Mouse (Mus musculus) erythroblast, adult 5-6 weeks (primary cell): ENCODE data around the gene Olfr1512. TPM values are rescaled to one million over a fixed set of nuclear protein-coding genes. Genes with fewer than 3 reads are reported as not detected.
"Not testable (repeated sequence)": the region's sequence is repeated elsewhere in the genome, so short reads cannot be mapped to it uniquely, and the experiment has no call there.

Source experiments
- ATAC-seq: replicated peaks from 2 replicates; pipeline ENCODE4 v1.8.0; 2016; ENCODE audit warnings: moderate number of reproducible peaks, mild to moderate bottlenecking, moderate TSS enrichment, inconsistent platforms; ENCODE audit not compliant: poor library complexity, low FRiP score, severe bottlenecking
- total RNA-seq, 2 experiments: library from RNA; stranded (forward) in 1 of 2; stranded (reverse) in 1 of 2; fragments of 150-400 nt in 1 of 2; fragments of 200-764, 138-1000 nt in 1 of 2; gene quantifications; 2 replicates each; pipeline versions ENCODE4 v1.2.3 to v1.2.4; 2015 to 2017; ENCODE audit warnings: low replicate concordance in 2 of 2

Olfr1512 gene
- total RNA-seq (2015; ENCODE audit: low replicate concordance) (not detected in 2 replicates), total RNA-seq (2017; ENCODE audit: low replicate concordance) (not detected in 2 replicates)

DNA sequence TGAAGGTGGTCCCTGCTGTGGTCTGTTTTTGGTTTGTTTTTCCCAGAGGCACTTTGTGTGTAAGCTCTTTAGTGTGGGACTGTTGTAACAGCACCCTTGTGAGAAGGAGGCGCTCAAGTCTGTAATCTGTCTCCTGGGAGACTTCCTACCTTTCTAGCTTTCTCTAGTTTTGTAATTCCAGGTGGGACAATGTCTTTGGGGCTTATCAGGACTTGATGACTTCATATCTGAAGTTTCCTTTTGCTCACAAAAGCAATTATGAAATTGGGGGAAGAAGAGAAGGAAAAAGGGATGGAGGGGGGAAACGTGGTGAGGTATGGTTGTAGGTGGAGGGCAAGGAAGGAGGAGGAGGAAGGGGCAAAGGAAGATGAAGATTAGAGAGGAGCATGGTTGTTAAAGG, at the start of gene Olfr1512:
Olfr1512 (minus strand) TSS at position 101 of the 400 bp plus-strand sequence.
- ATAC-seq, result no peak

DNA sequence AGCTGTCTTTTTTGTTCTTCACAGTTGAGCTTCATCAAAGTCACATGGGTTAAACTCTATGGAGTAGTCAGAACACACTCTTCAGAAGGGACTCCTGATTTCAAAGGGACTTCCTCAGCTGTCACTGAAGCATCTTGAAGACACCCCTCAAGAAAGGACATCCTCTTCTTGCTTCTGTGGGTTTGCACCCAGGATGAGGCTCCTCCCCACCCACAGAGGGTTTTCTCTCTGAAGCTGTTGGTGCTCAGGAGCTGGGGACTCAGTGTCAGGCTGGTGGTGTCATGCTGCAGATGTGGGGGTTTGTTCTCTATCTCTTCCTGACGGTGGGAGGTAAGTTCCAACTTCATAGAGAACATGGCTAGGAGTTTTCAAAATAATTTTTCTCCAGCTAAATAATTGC, 48.7 kb upstream of the Olfr1512 start:
- ATAC-seq, result no peak

DNA sequence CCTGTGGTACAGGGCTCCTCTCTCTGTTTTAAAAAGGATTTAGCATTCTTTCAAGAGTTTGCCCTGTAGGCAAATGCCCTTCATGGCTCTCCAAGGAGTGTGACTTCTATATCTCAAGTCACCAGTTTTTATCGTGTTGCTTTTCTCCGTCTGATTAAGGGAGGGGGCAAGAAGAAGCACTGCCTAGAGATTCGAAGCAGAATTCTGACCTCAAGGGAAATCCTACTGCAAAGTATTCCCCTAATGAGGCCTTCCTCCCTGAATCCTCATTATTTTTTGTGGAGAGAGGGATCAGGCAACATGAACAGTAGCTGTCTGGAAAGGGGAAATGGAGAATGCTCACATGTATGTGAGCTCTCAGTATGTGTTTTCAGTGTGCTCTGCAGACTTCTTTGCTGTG, 35.3 kb upstream of the Olfr1512 start, which contains the start of gene Olfr1510:
Olfr1510 (minus strand) TSS at position 101 of the 400 bp plus-strand sequence.
- no peak for ATAC-seq

DNA sequence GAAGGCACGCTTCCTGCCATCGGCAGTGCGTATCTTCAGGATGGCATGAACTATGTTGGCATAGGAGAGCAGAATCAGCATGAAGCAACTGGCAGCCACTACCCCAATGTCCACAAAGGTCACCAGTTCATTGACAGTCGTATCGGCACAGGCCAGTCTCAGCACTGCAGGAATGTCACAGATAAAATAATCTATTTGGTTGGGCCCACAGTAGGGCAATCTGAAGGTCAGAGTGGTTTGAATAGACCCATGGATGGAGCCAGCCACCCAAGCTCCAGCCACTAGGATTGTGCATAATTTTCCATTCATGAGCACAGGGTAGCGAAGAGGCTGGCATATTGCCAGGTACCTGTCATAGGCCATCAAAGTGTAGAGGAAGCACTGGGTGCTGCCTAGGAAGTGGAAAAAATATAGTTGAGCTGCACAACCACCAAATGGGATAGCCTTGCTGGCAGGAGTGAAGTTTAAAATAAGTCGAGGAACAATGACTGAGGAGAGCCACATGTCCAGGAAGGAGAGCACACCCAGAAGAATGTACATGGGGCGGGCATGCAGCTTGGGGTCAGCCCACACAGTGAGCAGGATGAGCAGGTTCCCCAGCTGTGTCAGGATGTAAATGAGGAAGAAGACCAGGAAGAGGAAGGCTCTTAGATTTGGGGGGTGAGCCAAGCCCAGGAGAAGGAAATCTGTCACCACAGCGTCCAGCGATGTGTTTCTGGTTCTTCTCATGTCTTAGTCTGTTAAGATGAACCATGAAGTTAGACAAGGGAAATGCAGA, 31.4 kb upstream of the Olfr1512 start:
- not testable (repeated sequence) for ATAC-seq

DNA sequence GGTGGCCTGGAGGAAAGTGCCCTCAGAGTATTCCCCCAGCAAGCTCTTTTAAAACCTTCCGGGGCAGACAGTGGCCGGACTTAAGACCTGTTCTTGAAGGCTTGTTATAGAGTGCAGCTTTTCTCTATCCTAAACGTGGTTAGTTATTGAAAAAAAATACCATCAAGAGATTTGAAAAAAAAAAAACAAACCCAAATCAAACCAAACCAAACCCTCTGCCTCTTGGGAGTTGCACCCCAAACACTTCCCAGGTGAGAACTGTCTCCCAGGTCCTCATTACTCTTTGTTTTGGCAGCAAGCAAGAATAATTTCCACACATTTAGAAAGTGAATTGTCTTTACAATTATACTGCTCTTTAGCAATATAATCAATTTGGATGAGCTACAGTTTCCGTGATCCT, 18.3 kb upstream of the Olfr1512 start, which contains the start of gene Olfr1511:
Olfr1511 (minus strand) TSS at position 101 of the 400 bp plus-strand sequence.
- no peak for ATAC-seq

DNA sequence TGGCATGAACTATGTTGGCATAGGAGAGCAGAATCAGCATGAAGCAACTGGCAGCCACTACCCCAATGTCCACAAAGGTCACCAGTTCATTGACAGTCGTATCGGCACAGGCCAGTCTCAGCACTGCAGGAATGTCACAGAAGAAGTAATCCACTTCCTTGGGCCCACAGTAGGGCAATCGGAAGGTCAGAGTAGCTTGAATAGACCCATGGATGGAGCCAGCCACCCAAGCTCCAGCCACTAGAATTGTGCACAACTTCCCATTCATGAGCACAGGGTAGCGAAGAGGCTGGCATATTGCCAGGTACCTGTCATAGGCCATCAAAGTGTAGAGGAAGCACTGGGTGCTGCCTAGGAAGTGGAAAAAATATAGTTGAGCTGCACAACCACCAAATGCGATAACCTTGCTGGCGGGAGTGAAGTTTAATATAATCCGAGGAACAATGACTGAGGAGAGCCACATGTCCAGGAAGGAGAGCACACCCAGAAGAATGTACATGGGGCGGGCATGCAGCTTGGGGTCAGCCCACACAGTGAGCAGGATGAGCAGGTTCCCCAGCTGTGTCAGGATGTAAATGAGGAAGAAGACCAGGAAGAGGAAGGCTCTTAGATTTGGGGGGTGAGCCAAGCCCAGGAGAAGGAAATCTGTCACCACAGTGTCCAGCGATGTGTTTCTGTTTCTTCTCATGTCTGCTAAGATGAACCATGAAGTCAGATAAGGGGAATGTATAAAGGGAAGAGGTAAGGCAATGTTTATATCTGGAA, 11.3 kb upstream of the Olfr1512 start:
- ATAC-seq, result not testable (repeated sequence)

DNA sequence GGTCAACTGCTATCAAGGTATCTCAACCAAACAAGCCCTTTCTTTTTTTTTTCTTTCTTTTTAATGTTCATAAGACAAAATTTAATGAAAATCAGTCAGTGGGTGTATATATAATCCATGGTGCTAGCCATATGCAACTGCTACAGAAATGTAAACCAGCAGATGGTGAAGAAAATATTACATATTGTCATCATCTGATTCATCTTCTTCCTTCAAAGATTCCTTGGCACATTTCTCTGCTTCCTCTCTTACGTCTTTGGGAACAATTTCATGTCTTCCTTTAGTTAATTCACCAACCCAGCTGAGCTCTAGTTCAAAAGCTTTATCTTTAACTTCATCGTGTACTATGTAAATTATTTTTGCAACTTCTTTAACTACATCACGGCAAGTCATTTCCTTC, 10.2 kb downstream of the Olfr1512 start:
- ATAC-seq, result no peak

DNA sequence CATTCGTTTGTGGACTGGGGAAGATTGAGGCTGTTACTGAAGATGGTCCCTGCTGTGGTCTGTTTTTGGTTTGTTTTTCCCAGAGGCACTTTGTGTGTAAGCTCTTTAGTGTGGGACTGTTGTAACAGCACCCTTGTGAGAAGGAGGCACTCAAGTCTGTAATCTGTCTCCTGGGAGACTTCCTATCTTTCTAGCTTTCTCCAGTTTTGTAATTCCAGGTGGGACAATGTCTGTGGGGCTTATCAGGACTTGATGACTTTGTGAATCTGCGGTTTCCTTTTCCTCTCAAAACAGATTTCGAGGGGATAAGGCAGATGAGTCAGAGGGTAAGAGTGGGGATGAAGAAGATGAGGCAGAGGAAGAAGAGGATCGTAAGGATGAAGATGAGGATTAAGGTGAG, 22.7 kb downstream of the Olfr1512 start, which contains the start of gene Olfr1513:
Olfr1513 (minus strand) TSS at position 101 of the 400 bp plus-strand sequence.
- no peak for ATAC-seq

DNA sequence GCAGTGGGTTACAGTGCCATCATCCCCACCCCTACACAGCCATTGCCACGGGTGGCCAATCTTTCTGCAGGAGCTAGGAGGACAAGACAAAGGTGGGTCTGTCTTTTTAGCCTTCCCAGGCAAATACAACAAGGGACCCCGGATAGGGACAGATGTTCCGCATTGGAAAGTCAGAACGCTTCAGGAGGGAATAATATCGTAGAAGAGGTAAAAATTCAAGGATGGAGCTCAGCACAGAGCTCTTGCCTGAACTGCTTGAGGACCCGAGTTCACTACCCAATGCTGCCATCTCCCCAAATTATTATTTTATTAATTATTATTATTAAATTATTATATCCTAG, 39.5 kb downstream of the Olfr1512 start:
- ATAC-seq, result no peak

DNA sequence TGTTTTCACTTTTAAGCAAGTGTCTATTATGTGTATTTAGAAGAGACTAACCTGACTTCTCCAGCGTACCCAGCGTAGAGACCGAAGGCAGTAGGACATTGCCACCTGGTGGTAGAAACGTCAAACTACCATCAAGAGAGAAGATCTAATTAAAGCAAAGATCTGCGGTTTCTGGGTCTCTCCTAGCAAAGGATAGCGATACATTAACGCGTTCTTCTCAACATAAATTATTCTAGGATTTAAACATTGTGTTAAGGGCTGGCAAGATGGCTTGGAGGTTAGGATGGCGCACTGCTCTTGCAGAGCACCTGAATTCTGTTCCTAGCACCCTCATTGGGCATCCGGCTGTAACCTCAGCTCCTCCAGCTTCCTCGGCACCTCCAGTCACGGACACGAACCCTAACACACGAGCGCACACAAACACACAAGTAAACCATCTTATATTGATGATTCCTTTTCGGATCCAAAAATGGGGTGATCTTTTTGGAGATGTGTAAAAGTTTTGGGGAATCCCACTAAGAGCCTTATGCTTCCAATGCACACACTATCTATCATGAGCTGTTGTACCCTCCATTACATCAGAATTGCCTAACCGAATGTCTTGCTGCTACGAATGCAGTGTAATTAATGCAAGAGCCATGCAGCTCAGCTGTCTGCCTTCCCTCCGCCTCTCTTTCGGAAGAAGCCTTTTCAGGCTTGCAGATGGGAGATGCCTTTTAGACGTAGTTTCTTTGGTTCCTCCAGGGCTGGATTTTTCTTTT, 40.0 kb downstream of the Olfr1512 start:
- ATAC-seq, result peak; percentile 88

DNA sequence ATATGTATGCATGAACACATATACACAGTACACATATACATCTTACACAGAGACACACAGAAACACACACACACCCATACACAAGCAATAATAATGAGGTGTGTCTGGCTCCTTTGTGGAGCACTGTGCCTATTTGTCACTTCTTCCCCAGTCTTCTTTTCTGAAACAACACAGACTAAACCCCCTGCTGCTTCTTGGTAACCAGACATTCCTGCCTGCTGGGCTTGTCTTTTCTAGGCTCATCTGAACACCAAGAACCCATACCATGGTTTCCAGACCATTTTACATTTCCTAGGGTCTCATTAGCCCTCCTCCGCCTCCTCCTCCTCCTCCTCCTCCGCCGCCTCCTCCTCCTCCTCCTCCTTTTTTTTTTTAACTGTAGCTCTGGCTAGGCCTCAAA, 46.8 kb downstream of the Olfr1512 start:
- no peak for ATAC-seq

DNA sequence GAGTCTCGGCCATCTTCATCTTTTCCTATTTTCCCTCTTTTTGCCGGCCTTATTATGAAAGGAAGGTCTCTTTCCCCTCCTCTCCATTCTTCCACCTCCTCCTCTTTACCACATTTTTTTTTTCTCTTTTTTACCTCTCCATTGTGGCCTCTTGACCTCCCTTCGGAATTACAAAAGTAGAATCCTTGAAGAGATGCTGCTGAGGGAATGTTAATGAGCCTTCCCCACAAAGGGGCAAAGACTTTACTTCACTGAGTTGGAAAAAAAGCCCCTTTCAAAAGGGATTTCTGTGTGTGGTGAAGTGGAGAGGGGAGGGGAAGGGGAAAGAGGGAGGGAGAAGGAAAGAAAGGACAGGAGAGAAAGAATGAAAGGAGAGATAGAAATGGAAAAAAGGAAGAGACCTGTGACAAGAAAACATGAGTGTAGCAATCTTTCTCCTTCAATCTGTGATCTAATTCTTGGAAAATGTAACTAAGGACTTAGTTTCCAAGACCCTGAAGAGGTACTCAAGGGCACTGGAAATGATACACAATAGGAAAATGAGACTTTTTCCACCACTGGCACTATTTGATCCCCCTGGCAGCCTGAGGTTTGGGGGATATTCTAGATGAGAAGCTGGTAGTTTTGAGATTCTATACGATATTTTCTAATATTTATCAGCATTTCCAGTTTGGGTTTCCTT, 47.8 kb downstream of the Olfr1512 start:
- no peak for ATAC-seq

DNA sequence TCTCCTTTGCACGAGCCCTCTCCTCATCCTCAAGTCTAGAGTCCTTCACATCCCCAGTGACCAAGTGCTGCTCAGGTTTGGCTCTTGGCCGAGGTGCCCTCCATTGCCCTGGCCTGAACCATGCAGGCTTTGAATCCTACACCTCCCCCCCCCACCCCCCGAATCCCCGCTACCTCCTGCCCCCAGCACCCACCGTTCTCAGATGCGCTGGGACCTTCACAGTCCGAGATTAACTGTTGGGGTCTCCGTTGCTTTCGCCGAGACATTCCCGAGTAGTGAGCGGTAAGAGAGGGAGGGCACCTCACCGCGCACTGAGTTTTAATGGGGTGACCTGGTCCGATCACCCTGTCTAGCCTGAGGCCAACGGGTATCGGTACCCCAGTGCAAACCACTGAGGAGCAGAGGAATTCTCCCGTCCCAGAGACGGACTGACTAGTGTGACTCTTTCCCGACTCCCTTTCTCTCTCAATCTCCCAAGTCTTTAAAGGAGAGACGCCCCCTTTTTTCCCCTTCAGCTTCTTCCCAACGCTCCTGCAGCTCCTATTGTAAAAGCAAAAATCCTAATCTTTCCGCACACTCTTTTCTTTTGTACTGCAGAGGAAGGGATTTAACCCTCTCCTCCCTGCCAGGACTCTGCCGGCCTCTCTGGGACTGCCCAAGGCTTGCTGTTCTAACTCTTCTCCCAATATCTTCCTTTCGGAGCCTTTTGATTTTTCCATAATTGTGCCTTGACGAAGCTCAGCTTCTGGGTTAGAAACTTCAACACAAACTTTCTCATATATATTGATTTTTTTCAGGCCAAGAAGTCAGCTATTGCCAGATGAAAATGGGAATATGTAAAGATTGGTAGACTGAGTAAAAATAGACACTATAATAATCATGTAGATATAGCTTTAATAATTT, 50.8 kb downstream of the Olfr1512 start, which contains the start of gene Sall2:
Sall2 (minus strand) TSS at position 853 of the 903 bp plus-strand sequence.
- no peak for ATAC-seq

DNA sequence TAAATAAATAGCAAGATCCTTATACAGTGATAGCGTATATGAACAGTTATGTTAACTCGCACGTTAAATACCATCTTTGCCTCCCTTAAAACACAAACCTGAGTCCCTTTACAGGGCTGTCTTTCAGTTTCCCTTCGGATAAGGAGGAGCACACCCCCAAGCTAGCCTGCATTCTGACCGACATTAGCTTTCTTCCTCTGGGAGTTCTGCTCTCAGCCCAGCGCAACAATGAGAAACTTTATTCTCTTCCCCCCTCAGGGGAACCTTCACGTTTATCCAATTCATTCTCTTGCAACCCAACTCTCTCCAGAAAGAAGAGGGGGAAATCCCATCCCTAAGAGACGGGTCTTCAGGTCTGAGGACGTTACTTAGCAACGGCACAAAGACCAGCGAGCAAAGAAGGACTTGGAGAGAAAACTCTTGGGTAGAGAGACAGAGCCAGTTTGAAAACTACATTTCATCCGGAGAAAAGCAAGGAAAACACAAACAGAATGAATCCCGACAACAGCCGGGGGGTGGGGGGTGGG, 51.5 kb downstream of the Olfr1512 start:
- ATAC-seq, result no peak

DNA sequence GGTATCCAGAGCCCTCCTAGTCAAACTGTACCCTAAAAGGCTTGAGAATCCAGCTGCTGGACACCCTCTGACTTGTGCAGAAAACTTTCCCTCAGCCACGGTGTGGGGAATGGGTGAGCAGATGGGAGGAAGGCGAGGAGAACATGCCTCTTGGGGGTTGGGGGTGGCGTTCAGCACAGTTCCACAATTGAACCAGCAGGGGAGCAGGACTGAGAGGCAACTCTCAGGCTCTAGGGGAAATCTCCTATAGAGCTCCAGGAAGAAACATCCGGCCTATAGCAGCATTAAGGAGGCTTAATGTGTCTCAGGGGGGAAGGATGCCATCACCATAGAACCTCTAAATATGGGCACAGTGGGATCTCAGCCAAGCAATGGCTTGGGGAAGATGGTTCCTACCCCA, 53.1 kb downstream of the Olfr1512 start:
- no peak for ATAC-seq
